Mouse (Mus musculus): ENCODE measurements around the gene Creld1. TPM values are rescaled to one million over a fixed set of nuclear protein-coding genes. Genes with fewer than 3 reads are reported as not detected.

Creld1 gene
- polyA plus RNA-seq, 1 experiment = 6.6 TPM

- TF ChIP-seq POLR2A (IDR thresholded peaks at IDR 0.05; ENCODE audit: low read depth, low read length) (no peak), CTCF (IDR thresholded peaks at IDR 0.05; ENCODE audit: extremely low read depth, insufficient read length, insufficient replicate concordance, low read depth, low read length) (peak; percentile 75; the same call in 1 of the 2 replicates)
- H3K36me3 ChIP-seq (ENCODE audit: control insufficient read depth, insufficient read depth, low read length) = no peaks in the 10 kb centered on the region
- H3K27ac ChIP-seq (ENCODE audit: insufficient read depth, low read depth, low read length) = no peak overlapping the region
- H3K27me3 ChIP-seq (ENCODE audit: control insufficient read depth, insufficient read depth, low read length) = no peaks in the 10 kb centered on the region
- no peak overlapping the region for H3K4me3 ChIP-seq (ENCODE audit: low read depth, low read length)
- WGBS = 55% methylated on average over 7 of the region's 7 CpGs
- peaks cover 13% of the 10 kb centered on the region; the same call in 1 of the 2 replicates for H3K4me1 ChIP-seq (ENCODE audit: control insufficient read depth, insufficient read depth, insufficient read length, low read length)
Observed at GRCm38 (mm10) chr6:113441147-113441680, 41.9 kb upstream of the Creld1 start.

GRCm38 (mm10) chr6:113442087-113442441 is 41.0 kb upstream of the Creld1 start:
- H3K4me1 ChIP-seq (ENCODE audit: control insufficient read depth, insufficient read depth, insufficient read length, low read length) = peaks cover 13% of the 10 kb centered on the region; the same call in 1 of the 2 replicates
- peak overlapping the region; percentile 3; the same call in 1 of the 2 replicates for H3K27ac ChIP-seq (ENCODE audit: insufficient read depth, low read depth, low read length)
- TF ChIP-seq CTCF (IDR thresholded peaks at IDR 0.05; ENCODE audit: extremely low read depth, insufficient read length, insufficient replicate concordance, low read depth, low read length) (no peak), POLR2A (IDR thresholded peaks at IDR 0.05; ENCODE audit: low read depth, low read length) (no peak)
- H3K4me3 ChIP-seq (ENCODE audit: low read depth, low read length) = peak overlapping the region; percentile 90
- H3K36me3 ChIP-seq (ENCODE audit: control insufficient read depth, insufficient read depth, low read length) = peaks cover under 1% of the 10 kb centered on the region; the same call in 1 of the 2 replicates
- H3K27me3 ChIP-seq (ENCODE audit: control insufficient read depth, insufficient read depth, low read length) = no peaks in the 10 kb centered on the region
- 37% methylated on average over 9 of the region's 9 CpGs for WGBS

- peaks cover 13% of the 10 kb centered on the region; the same call in 1 of the 2 replicates for H3K4me1 ChIP-seq (ENCODE audit: control insufficient read depth, insufficient read depth, insufficient read length, low read length)
- peaks cover 6% of the 10 kb centered on the region for H3K36me3 ChIP-seq (ENCODE audit: control insufficient read depth, insufficient read depth, low read length)
- peak; percentile 83 for TF ChIP-seq POLR2A (IDR thresholded peaks at IDR 0.05; ENCODE audit: low read depth, low read length)
- TF ChIP-seq CTCF (IDR thresholded peaks at IDR 0.05; ENCODE audit: extremely low read depth, insufficient read length, insufficient replicate concordance, low read depth, low read length) = no peak
- no peaks in the 10 kb centered on the region for H3K27me3 ChIP-seq (ENCODE audit: control insufficient read depth, insufficient read depth, low read length)
- peak within 1 kb of the TSS; percentile 3; the same call in 1 of the 2 replicates for H3K27ac ChIP-seq (ENCODE audit: insufficient read depth, low read depth, low read length)
- 0% methylated on average over 45 of the region's 45 CpGs for WGBS
- peak within 1 kb of the TSS; percentile 90 for H3K4me3 ChIP-seq (ENCODE audit: low read depth, low read length)
Observed at GRCm38 (mm10) chr6:113442442-113443090, 40.5 kb upstream of the Creld1 start, which contains the start of gene Jagn1. Gene Jagn1, plus strand, starts transcription at chr6:113442569.

DNA sequence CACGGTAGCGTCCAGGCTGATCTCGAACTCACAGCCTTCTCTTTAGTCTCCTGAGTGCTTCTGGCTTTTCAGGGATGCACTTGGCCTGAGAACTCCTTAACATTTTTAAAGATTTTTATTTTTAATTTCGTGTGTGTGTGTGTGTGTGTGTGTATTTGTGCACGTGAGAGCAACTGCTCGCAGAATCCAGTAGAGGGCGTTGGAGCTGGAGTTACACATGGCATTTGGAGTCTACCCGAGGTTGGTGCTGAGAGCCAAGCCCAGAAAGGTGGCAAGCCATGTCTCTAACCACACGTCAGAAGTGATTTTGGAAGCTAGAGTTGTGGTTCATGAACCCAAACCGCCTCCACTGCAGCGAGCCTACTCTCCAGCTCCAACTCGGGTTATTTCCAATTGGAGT is 40.0 kb upstream of the Creld1 start:
- 41% methylated on average over 12 of the region's 12 CpGs for WGBS
- peak overlapping the region; percentile 90 for H3K4me3 ChIP-seq (ENCODE audit: low read depth, low read length)
- peaks cover 10% of the 10 kb centered on the region for H3K36me3 ChIP-seq (ENCODE audit: control insufficient read depth, insufficient read depth, low read length)
- peaks cover 13% of the 10 kb centered on the region; the same call in 1 of the 2 replicates for H3K4me1 ChIP-seq (ENCODE audit: control insufficient read depth, insufficient read depth, insufficient read length, low read length)
- no peaks in the 10 kb centered on the region for H3K27me3 ChIP-seq (ENCODE audit: control insufficient read depth, insufficient read depth, low read length)
- no peak; the same call in 1 of the 2 replicates for TF ChIP-seq CTCF (IDR thresholded peaks at IDR 0.05; ENCODE audit: extremely low read depth, insufficient read length, insufficient replicate concordance, low read depth, low read length)
- H3K27ac ChIP-seq (ENCODE audit: insufficient read depth, low read depth, low read length) = no peak overlapping the region

GRCm38 (mm10) chr6:113444207-113444965 is 38.7 kb upstream of the Creld1 start:
- Histone ChIP-seq H3K4me3 (ENCODE audit: low read depth, low read length) (no peak overlapping the region), H3K27me3 (ENCODE audit: control insufficient read depth, insufficient read depth, low read length) (no peaks in the 10 kb centered on the region), H3K4me1 (ENCODE audit: control insufficient read depth, insufficient read depth, insufficient read length, low read length) (peaks cover 7% of the 10 kb centered on the region; the same call in 1 of the 2 replicates), H3K36me3 (ENCODE audit: control insufficient read depth, insufficient read depth, low read length) (peaks cover 19% of the 10 kb centered on the region), H3K27ac (ENCODE audit: insufficient read depth, low read depth, low read length) (no peak overlapping the region)
- WGBS = 29% methylated on average over 8 of the region's 8 CpGs
- TF ChIP-seq CTCF (IDR thresholded peaks at IDR 0.05; ENCODE audit: extremely low read depth, insufficient read length, insufficient replicate concordance, low read depth, low read length) = no peak

- H3K4me1 ChIP-seq (ENCODE audit: control insufficient read depth, insufficient read depth, insufficient read length, low read length) = peaks cover 3% of the 10 kb centered on the region; the same call in 1 of the 2 replicates
- H3K27me3 ChIP-seq (ENCODE audit: control insufficient read depth, insufficient read depth, low read length) = no peaks in the 10 kb centered on the region
- TF ChIP-seq CTCF (IDR thresholded peaks at IDR 0.05; ENCODE audit: extremely low read depth, insufficient read length, insufficient replicate concordance, low read depth, low read length) (no peak), POLR2A (IDR thresholded peaks at IDR 0.05; ENCODE audit: low read depth, low read length) (no peak)
- H3K36me3 ChIP-seq (ENCODE audit: control insufficient read depth, insufficient read depth, low read length) = peaks cover 19% of the 10 kb centered on the region
- no peak overlapping the region for H3K27ac ChIP-seq (ENCODE audit: insufficient read depth, low read depth, low read length)
- WGBS = 95% methylated on average over 4 of the region's 4 CpGs
- H3K4me3 ChIP-seq (ENCODE audit: low read depth, low read length) = no peak overlapping the region
Observed at GRCm38 (mm10) chr6:113447639-113448038, 35.5 kb upstream of the Creld1 start.

- TF ChIP-seq CTCF (IDR thresholded peaks at IDR 0.05; ENCODE audit: extremely low read depth, insufficient read length, insufficient replicate concordance, low read depth, low read length) = no peak
- TF ChIP-seq POLR2A (IDR thresholded peaks at IDR 0.05; ENCODE audit: low read depth, low read length) = no peak
- Histone ChIP-seq H3K4me3 (ENCODE audit: low read depth, low read length) (no peak overlapping the region), H3K27ac (ENCODE audit: insufficient read depth, low read depth, low read length) (no peak overlapping the region), H3K27me3 (ENCODE audit: control insufficient read depth, insufficient read depth, low read length) (no peaks in the 10 kb centered on the region), H3K36me3 (ENCODE audit: control insufficient read depth, insufficient read depth, low read length) (peaks cover 19% of the 10 kb centered on the region), H3K4me1 (ENCODE audit: control insufficient read depth, insufficient read depth, insufficient read length, low read length) (peaks cover 2% of the 10 kb centered on the region; the same call in 1 of the 2 replicates)
- WGBS = 57% methylated on average over 2 of the region's 2 CpGs
Observed at GRCm38 (mm10) chr6:113451839-113452238, 31.3 kb upstream of the Creld1 start.

Measured in small intestine, adult 2 months (tissue).